ENCODE assay signal across 14 mouse cellular contexts in genomic region chr1:176011072-176011471, GRCm38 (mm10). TPM values are rescaled to one million over a fixed set of nuclear protein-coding genes. Genes with fewer than 3 reads are reported as not detected.
"Had no signal": no experiment of that assay in that cellular context is flagged by ENCODE, and none has a peak within 500 bp of the region (broad histone marks: within the 10 kb centered on the region; RNA-seq: fewer than 3 reads in every experiment).

No protein-coding gene starts in this region.

- DNase-seq: kidney, adult 9 months; kidney, postnatal 25 days; layer of hippocampus, adult 9-11 months; liver, postnatal 0 days; lung, embryonic 14.5 days; retina, postnatal 1 day; right cerebral cortex, postnatal 25 days; spleen, adult 18-20 months; thymus, postnatal 36 days had no signal

- ATAC-seq: liver, postnatal 0 days; lung, postnatal 0 days; midbrain, embryonic 13.5 days; midbrain, embryonic 16.5 days had no signal

RNA-seq across cellular contexts. Expression of gene Rbm8a2, which starts 32.2 kb away (rescaled TPM):
- total RNA-seq: layer of hippocampus, adult 2 months; layer of hippocampus, postnatal 25 days had no signal
